Mouse (Mus musculus) left cerebral cortex, adult 18-20 months (tissue): ENCODE measurements around the gene Spsb1. TPM values are rescaled to one million over a fixed set of nuclear protein-coding genes. Genes with fewer than 3 reads are reported as not detected.

Source experiments
- DNase-seq, 2 experiments: peaks; one replicate each; pipeline ENCODE4 v3.0.0; 2021 to 2022; ENCODE audit warnings: low spot score in 2 of 2, mixed read lengths in 1 of 2
- total RNA-seq, 2 experiments: library from RNA; stranded (reverse); gene quantifications; 2 replicates each; pipeline ENCODE4 v1.2.3; 2021

Spsb1 gene
- total RNA-seq, 2 experiments from 2014 or later, result 11.1 to 13.8 TPM

DNA sequence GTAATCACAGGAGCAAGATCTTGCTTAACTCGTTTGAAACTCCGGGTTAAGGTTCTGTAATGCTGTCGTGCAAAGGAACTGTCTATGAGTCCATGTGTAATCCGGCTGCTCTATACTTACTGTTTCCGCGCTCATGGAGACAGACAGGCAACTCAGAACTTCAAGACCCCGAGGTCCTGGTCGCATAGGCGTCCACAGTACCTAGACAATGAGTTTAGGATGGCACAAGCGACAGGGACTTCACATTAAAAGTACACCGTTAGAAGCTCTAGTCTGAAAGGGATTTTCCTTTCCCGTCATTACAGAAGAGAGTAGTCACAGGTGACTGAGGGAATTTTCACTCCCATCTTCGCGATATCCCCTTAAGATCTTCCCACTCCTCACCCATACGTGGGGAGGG lies 788 bp upstream of the Spsb1 start:
- no peak for DNase-seq

DNA sequence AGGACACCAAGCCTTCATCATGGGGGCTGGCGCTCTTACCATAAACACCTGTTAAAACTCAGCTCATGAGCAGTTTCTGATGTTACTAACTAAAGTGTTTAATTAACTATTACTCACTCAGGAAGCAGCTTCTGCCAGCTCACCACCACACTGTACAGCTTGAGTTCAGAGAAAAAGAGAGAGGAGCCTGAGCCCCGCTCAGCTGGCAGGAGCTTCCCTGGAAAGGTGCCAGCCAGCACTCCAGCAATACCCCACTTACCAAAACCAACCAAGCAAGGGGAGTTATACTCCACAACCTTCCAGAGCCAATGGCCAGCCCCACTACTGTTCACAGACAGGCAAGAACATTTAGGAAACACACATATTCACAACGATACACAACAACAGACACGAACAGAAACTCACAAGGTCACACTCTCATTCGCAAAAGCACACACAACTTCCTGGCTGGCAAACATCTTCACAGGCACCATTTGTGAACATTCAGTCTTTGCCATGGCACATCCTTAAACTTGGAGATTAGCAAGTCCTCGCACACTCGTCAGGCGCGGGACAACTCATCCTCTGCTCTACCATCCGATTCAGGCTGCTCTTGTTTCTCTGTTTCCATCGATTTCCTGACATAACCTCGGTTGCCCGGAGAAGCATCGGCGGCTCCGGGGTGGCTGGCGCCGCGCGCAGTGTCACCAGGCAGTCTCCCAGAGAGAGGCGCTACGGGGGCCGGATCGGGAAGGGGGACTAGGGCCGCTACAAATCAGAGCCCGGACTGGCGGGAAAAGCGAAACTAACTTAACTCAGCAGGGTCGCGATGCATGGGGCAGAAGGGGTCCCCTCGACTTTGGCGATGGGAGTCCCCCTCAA lies 992 bp downstream of the Spsb1 start:
- peak; percentile 42 to 53 for DNase-seq

DNA sequence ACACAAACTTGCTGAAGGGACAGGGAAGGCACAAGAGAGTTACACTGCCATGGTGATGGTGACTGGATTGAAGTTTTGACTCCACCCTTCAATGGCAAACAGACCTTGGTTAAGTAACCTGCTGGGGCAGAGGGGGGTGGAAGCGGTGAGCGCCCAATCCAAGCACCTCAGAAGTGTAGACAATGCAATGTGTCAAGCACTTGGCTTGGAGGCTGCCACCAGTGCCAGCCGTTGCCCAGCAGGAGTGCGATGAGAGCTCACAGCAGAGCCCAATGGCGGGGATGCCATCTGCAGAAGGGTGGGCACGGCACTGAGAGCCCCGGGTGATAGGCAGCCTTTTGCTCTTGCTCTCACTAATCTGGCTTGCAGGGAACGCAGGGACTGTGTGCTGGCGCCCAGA lies 2.6 kb downstream of the Spsb1 start:
- DNase-seq, result no peak

DNA sequence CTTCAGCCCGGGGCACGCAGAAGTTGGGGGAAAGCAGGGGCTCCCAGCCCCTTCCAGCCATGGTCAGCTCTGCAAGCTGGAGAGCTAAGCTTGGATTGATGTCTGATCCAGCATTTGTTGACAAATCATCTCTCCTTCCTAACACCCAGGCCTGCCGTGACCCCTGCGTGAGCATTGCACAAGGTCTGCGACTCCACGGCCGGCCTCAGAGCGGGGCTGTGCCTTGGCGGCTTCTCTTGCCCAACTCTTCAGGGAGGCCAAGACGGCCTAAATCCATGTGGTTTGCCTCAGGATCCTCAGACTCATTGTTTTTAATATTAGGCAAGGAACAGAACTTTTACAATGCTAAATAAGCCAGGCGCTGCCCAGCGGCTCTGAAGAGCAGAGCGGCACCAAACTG lies 3.6 kb downstream of the Spsb1 start:
- no peak for DNase-seq

DNA sequence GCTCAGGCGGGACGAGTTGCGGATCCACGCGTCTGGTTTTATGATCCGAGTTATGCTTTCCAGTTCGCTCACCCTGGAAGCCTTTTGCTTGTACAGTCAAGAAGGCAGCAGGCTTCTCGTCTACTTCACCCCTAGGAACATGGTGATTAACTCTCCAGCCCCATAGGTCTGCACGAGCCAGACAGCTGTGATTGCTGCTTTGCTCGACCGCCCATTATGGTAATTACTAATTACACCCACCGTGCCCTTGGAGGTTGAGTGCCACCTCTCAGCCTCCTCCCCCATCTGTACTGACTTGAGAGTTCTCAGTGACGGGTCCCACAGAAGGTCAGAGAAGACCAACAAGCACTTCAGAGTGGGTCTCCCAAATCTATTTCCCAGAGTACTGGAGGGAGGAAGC lies 5.2 kb downstream of the Spsb1 start:
- DNase-seq, result no peak

DNA sequence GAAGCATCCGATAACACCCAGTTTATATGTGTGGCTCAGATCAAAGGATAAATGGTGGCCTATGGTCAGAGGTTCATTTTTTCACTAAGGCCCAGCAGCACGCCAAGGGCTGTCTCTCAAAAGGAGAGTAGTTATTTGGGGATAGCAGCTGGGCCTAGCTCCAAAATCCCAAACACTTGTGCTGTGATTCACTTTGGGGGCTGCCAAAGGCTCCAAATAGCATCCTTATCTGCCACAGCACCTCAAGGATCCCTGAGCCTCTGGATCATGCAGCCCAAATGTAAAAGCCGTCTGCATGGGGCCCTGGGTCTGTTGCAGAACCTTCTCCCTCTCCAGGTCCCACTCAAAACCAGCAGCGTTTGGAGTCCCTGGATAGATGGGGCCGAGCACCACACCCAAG lies 6.7 kb downstream of the Spsb1 start:
- DNase-seq, result peak in 1 of 2 experiments; percentile 34

DNA sequence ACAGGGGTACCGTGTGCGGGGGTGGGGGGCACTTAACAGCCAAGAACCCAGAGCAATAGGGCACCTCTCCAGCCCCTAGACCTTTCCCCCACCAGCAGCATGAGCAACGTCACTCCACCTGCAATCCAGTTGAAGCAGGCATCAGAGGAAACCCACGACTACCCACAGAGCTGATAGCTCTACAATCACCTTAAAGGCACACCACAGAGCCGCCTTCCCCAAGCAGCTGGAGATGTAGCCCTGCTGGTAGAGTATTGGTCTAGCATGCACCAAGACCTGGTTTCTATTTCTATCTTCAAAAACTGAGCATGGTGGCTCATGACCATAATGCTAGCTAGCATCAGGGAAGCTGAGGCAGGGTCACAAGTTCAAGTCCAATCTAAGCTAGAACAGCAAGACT lies 7.4 kb downstream of the Spsb1 start:
- DNase-seq, result no peak

DNA sequence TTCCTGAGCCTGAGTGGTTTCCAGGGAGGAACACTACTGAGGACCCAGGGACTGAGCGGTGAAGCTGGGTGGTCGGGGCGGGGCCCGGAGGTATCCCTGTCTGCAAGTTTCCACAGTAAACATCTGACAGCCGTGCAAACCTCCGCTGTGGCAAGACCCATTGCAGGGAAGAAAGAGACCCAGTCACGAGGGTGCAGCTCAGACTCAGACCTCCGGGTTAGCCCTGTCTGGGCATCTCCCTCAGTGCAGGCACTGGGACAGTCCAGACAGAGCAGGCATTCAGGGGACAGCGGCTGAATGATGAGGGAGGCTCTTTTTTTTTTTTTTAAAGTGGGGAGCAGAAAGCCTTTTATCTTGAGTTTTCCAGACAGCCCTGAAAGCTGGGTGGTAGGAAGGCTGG lies 9.6 kb downstream of the Spsb1 start:
- DNase-seq, result no peak

DNA sequence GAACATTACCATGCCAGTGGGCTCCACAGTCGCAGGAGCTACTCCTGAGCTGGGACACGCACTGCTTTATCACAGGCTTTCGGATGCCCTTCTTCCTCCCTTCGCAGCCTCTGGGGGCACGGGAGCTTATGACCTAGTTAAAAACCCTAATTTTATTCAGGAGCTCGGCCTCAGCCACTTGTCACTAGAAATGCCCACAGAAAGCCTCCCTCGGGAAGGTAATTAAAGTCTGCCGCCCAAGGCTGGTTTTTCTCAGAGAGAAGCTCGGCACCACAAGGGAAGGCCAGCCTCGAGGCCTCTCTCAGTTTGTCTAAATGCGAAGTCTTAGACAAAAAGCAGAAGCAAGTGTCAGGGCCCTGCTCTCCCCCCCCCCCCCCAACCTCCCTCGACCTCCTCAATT lies 10.6 kb downstream of the Spsb1 start:
- no peak for DNase-seq

DNA sequence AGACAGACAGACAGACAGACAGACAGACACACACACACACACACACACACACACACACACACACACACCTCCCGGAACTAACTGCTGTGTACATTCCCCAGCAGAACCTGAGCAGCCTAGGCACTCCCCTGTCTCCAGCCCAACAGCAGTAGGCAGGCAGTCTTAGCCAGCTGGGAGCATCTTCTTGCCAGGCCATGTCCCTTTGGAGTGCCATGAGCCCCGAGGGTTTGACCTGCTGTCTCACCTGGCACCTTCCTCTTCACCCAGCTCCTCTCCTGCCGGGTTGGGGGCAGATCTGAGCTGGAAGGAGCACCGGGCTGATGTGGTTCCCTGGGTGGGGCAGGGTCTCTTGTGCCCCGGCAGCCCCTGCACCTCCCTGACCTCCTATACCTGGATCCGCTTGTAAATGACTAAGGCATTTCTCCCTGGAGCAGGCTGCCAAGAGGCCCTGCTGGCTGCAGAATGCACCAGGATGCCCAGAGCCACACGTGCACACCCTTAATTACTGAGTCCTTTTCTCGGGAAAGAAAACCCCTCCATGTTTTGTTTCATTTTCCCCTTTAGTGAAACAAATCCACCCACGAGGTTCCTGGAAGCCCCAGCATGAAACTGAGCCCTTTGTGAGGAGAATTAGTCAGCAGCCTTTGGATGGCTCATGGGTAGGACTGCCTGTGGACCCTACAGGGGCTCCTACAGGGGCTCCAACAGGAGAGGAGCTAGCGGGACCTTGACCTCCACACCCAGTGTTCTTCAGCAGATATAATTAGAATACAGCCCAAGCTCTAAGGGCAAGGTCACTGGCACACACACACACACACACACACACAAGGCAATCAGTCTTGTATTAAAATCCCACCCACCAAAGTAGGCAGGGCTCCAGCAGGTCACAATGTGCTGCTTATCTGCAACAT lies 11.8 kb downstream of the Spsb1 start:
- DNase-seq, result no peak

DNA sequence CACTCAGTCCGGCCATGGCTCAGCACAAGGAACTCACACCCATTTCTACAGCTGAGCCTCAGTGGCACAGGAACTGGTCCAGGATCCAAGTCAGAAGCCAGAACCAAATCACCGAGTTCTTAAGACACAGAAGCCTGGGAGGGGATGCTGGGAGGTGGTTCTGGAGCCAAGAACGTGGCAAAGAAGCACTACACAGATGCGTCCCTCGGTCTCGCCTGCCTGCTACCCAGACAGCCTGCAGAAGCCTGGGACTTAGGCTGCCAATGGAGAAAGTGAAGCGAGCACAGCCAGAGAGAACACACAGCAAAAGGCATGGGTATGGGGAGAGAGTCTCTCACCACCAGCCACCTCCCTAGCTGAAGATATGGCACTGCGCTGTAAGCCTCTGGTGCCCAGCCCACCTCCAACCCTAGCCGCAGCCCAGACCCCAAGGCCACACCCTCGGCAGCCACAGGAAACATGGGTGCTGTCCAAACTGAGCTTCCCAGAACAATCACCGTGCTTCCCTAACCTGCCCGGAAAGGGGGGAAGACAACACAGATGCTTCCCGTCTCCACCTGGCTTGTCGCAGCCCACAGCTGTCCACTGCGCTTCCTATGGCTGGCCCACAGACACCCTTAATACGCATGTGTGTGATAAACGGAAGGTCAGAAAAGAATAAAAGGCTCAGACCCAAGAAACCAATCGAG lies 13.6 kb downstream of the Spsb1 start:
- DNase-seq, result no peak

DNA sequence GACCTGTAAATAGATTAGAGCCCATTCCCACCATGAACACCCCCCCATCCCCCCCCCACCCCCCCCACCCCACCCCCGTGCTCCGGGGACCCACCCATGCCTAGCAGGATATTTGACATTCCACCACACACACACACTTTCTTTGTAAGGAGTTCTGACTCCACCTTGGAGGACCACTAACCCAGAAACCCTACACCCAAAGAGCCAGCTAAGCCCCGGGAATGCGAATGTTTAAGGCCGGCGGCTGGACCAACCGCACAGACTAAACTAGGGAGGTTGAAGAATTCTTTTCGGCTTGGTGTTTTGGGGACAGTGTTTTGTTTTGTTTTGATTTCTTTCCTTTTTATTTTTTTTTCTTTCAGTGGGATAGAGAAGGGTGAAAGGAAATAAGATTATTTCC lies 16.1 kb downstream of the Spsb1 start:
- no peak for DNase-seq

DNA sequence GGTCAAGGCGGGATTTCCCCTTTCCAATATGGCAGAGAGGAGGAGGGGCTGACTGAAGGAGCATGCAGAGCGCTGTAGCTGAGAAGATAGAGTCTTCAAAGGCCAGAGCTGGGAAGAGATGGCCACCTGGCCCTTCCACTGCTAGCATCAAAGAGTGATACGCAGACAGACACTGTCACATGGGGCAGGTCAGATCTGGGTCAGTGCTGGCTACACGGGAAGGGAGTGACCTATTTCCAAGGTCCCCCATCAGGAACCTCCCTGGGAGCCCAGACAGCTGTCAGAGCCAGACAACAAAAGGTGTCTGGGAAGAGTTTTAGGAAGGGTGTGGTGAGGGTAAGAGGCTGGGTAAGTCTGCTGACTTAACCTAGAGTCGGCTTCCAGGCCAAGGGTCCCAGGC lies 17.9 kb downstream of the Spsb1 start:
- no peak for DNase-seq

DNA sequence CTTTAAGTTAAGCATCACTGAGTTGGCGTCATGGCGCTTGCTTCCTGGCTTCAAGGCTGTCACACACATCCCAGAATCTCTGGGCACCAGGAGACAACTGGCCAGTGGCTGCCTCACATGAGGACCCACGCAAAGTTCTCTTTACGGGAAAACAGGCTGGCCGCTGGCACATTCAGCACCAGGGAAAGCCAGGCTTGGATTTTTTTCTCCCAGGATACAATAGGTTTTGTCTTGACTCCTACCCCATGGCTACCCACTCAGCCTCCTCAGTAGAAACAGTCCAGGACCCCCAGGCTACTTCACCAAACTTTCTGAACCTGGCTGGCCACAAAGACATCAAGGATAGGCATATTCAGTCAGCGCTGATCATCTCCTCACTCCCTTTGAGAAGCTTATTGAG lies 19.4 kb downstream of the Spsb1 start:
- DNase-seq, result no peak

DNA sequence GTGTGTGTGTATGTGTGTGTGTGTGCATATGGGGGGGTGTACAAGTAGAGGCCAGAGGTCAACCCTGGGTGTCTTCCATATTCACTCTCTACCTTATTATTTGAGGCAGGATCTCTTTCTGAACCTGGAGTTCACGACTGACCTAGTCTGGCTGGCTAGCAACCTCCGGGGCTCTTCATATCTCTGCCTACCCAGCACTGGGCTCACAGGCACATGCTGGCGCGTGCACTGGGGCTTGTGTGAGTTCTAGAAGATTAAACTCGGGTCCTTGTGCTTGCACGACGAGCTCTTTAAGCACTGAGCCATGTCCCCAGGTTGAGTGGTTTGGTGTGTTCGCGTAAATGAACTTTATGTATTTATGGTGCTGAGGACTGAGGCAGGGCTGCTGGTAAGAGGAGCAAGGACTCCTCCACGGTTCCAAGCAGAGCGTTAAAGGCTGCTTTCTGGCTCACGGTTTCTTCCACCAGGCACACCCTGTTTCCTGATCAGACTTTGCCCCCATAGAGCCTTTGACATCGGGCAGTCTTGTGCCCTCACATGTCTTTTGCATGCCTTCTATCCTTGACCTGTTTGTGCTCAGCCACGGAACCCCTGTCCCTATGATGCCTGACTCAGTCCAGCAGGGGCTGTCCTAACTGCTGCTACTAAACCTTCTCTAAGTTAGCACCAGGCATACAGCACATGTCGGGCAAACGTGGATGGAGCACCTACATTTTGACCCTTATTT lies 21.2 kb downstream of the Spsb1 start:
- no peak for DNase-seq

DNA sequence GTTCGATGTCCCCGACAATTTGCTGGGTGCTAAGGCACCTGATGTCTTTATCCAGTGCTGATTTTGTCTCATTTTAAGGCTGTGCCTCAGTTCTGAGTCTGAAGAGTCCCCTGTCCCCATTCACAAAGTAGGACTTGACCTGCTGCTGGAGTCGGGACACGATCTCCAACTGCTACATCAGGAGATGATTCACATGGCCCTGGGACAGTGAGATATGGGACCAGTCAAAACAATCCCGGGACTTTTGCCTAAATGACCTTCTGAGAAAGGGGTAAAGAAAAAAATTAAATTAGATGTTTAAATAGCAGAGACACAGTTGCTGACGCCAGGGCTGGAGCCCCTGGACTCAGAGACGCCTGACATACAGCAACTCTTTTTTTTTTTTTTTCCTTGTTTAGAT lies 21.8 kb downstream of the Spsb1 start:
- DNase-seq, result no peak

DNA sequence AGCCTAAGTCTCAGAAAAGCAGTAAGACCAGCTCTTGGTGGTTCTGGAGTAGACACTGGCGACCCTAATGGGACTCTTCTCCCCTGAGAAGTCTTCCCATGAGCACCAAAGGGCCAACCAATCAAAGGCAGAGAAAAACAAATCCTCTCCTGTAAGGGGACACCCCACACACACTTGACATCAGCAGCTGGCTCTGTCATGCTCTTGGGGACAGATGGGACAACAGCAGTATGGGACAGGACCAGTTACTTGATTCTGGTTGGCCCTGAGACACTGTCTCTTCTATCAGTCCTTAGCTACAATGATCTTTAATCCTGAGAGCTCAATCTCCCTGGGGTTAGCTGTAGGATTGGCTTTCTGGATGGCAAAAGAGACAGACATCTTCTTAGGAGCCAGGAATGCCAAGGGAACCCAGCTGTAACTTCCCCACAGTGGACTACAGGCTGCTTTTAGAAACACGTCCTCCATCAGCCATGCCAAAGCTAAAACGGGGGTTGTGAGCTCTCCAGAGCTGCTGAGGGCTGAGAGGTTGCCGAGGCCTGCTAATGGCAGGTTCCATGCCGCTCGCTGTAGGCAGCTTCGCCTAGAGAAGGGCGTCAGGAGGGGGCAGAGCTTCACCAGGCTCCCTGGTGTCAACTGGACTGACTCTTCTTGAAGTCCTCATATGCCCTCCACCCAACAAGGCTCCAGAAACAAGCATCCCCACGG lies 22.6 kb downstream of the Spsb1 start:
- no peak for DNase-seq

DNA sequence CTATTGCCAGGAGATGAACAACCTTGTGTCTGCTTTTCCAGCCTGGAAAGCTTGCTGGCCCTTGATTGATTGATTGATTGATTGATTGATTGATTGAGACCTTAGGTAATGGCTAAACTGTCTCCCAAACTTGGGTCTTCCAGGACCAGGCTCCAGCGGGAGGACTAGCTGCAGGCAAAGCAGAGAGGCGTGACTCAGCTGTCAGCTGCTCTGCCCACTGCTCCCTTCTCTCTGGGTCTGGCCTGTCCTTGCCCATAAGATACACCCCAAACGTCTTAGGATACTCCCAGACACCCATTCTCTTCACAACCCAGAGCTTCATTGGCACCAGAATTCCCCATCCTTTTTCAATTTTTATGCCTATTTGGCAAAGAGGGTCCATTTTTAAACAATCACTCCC lies 24.1 kb downstream of the Spsb1 start:
- DNase-seq, result no peak

DNA sequence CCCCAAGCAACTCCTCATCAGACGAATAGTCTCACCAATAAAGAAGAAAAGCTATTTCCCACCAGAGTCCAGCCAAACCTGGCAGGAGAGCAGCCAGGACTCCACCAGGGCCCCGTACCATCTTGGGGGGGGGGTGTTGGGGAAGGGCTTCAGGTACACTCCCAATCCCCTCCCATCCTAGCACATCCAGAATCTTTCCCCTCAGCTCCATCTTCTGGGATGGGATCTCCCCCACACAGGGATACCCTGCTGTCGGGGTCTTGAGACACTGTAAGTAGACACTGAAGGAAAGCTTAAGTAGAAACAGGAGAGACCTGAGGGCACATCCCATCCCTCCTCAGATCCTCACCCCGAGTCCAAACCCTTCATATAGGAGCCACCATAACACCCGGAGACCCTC lies 31.8 kb downstream of the Spsb1 start:
- no peak for DNase-seq

DNA sequence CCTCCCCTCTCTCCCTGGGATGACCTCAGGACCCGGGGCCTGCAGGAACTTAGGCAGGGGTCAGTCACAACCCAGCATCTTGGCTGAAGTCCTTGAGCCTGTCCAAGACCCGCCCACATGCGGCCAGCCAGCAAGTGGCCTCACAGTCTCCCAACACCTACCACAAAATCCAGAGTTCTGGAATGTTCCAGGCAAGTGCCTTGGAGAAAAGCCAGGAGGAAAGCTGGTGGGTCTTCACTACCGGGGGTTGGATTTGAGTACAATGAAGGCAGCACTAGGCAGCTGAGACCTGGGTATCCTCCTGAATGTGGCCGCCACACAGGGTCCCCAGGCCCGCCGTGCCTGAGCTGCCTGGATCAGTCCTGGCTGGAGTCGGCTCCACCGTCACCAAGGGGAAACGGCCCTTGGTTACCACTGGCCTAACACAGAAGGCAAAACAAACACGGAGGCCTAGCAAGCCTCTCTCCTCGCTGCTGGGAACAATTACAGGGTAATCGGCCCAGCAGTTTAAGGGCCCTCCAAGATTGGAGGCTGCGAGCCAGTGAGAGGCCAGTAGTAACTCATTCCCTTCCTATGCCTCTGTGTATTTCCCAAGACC lies 32.6 kb downstream of the Spsb1 start:
- no peak for DNase-seq
